Mouse (Mus musculus) heart, postnatal 0 days (tissue): Measurements from ENCODE around the gene Hoxa13. TPM values are rescaled to one million over a fixed set of nuclear protein-coding genes. Genes with fewer than 3 reads are reported as not detected.
A peak's percentile ranks its signal among the peaks of the same experiment; 100 is the strongest.

Experiments
- ATAC-seq: fragments of 200-750 bp; cut with Nextera tagmentation; 2 replicates; pipeline ENCODE4 v1.8.0; 2017; ENCODE audit warnings: low read depth, moderate number of reproducible peaks, moderate library complexity; ENCODE audit not compliant: insufficient read depth
- DNase-seq: peaks from one replicate; pipeline ENCODE4 v3.0.0-alpha.2; 2016; ENCODE audit warnings: low spot score
- H3K27ac ChIP-seq: fragments of 300-500 bp; sonication (generic); 2 replicates; pipeline ENCODE4 v1.5.1; 2014; ENCODE audit warnings: low read depth, mild to moderate bottlenecking
- H3K27me3 ChIP-seq: fragments of 300-500 bp; sonication (generic); 2 replicates; pipeline ENCODE4 v1.6.1; 2014; ENCODE audit warnings: low read length, mixed read lengths; ENCODE audit not compliant: control insufficient read depth, insufficient read depth
- H3K36me3 ChIP-seq: fragments of 300-500 bp; sonication (generic); replicated peaks from 2 replicates; pipeline ENCODE4 v1.6.1; 2014; ENCODE audit warnings: low read length, mixed read lengths; ENCODE audit not compliant: control insufficient read depth, insufficient read depth
- H3K4me1 ChIP-seq: fragments of 300-500 bp; sonication (generic); 2 replicates; pipeline ENCODE4 v1.6.1; 2014; ENCODE audit warnings: antibody characterized with exemption; ENCODE audit not compliant: control insufficient read depth, insufficient read depth
- H3K4me2 ChIP-seq: fragments of 300-500 bp; sonication (generic); 2 replicates; pipeline ENCODE4 v1.6.1; 2014; ENCODE audit warnings: low read depth, mild to moderate bottlenecking, low read length, moderate library complexity
- H3K4me3 ChIP-seq: fragments of 300-500 bp; sonication (generic); 2 replicates; pipeline ENCODE4 v1.5.1; 2014; ENCODE audit warnings: low read depth, low read length
- H3K9ac ChIP-seq: fragments of 300-500 bp; sonication (generic); replicated peaks from 2 replicates; pipeline ENCODE4 v1.6.1; 2014; ENCODE audit warnings: low read depth, low read length, mixed read lengths
- H3K9me3 ChIP-seq: fragments of 300-500 bp; sonication (generic); replicated peaks from 2 replicates; pipeline ENCODE4 v1.6.1; 2016; ENCODE audit warnings: low read length; ENCODE audit not compliant: control insufficient read depth
- CTCF ChIP-seq: IDR thresholded peaks from 2 replicates; pipeline ENCODE4 v1.5.1; 2016; ENCODE audit warnings: antibody characterized with exemption, control low read depth, low read depth
- EP300 ChIP-seq: IDR thresholded peaks from 2 replicates; pipeline ENCODE4 v1.6.1; 2016; ENCODE audit warnings: antibody characterized with exemption, low read depth
- WGBS: fragments of 180-500 bp; shearing (Covaris S2); extraction: QIAGEN DNeasy Blood & Tissue Kit; methylation state at CpG from one replicate; pipeline ENCODE4 v1.1.7; 2014; 5-methylcytosine and 5-hydroxymethylcytosine counted together
- microRNA counts: library from miRNA; unstranded; fragments of <30 nt; microRNA quantifications from one replicate; lab custom pipeline; 2015
- microRNA-seq: library from miRNA; unstranded; fragments of <30 nt; microRNA quantifications from one replicate; pipeline ENCODE4, GENCODE M21; 2016
- polyA plus RNA-seq: library from polyadenylated mRNA; unstranded; fragments of >200 nt; fragmentation: Nextera tagmentation; extraction: Ambion mirVana; gene quantifications from 2 replicates; pipeline ENCODE4 v1.2.1, GENCODE M21; 2015
- total RNA-seq: library from RNA; depleted of rRNA; stranded (reverse); fragments of >200 nt; gene quantifications from 2 replicates; pipeline ENCODE4 v1.2.3, GENCODE M21; 2014; ENCODE audit warnings: low replicate concordance; rRNA removed

Hoxa13 gene
- total and polyA plus RNA-seq, 2 experiments from 2014 or later, result not detected

GRCm38 (mm10) chr6:52208072-52208867, 52.4 kb downstream of the Hoxa13 start, which contains the start of gene Hoxa6:
Hoxa6 (minus strand) TSS chr6:52208722.
- H3K4me3 ChIP-seq, result peak within 1 kb of the TSS; percentile 33
- no peak within 1 kb of the TSS for H3K9ac ChIP-seq
- peak within 1 kb of the TSS; percentile 49 for H3K4me2 ChIP-seq
- 3% methylated on average over 47 of the region's 47 CpGs for WGBS
- no peaks in the 10 kb centered on the region for H3K9me3 ChIP-seq
- TF ChIP-seq EP300 (no peak), CTCF (no peak)
- H3K36me3 ChIP-seq, result no peaks in the 10 kb centered on the region
- ATAC-seq, result no peak
- DNase-seq, result no peak
- no peak within 1 kb of the TSS for H3K27ac ChIP-seq
- H3K4me1 ChIP-seq, result no peaks in the 10 kb centered on the region
- peaks cover 99% of the 10 kb centered on the region for H3K27me3 ChIP-seq

MicroRNAs encoded within 50 kb of the gene (microRNA counts, 519-probe panel; counts per million panel counts)
- microRNA mmu-miR-196b (lab: Ali Mortazavi, UCI), result 2,717 counts per million, percentile 30 among the panel's probes with 10 or more counts

Small RNA genes lying within 50 kb of the gene (microRNA-seq; reads per million reads assigned to microRNA genes)
- 102 reads per million, percentile 57 among the genes with 10 or more reads in this experiment for gene Mir196b

Other genes starting within 250 kb of the Hoxa13 start
- gene Skap2, start 248.3 kb downstream of the Hoxa13 start, total RNA-seq, result 2.7 and 13.9 TPM in 2 replicates
- 9.2 and 10.7 TPM in 2 replicates for gene Skap2, start 248.3 kb downstream of the Hoxa13 start, polyA plus RNA-seq
- 0.23 TPM in 1 of 2 replicates, not detected in the other for gene Hoxa1, start 102.6 kb downstream of the Hoxa13 start, total RNA-seq
- 0.08 and 0.15 TPM in 2 replicates for gene Hoxa1, start 102.6 kb downstream of the Hoxa13 start, polyA plus RNA-seq
- gene Hoxa2, start 96.0 kb downstream of the Hoxa13 start, total RNA-seq, result not detected in 2 replicates
- 0.42 and 0.69 TPM in 2 replicates for gene Hoxa2, start 96.0 kb downstream of the Hoxa13 start, polyA plus RNA-seq
- 0.08 and 0.84 TPM in 2 replicates for gene 5730596B20Rik, start 83.4 kb downstream of the Hoxa13 start, total RNA-seq
- gene 5730596B20Rik, start 83.4 kb downstream of the Hoxa13 start, polyA plus RNA-seq, result 0.03 and 0.12 TPM in 2 replicates
- gene Hoxa4, start 69.1 kb downstream of the Hoxa13 start, total RNA-seq, result 0.38 TPM in 1 of 2 replicates, not detected in the other
- 0.08 and 0.18 TPM in 2 replicates for gene Hoxa4, start 69.1 kb downstream of the Hoxa13 start, polyA plus RNA-seq
- 3.5 TPM in 1 of 2 replicates, not detected in the other for gene Hoxa5, start 56.3 kb downstream of the Hoxa13 start, total RNA-seq
- 0.36 and 0.65 TPM in 2 replicates for gene Hoxa5, start 56.3 kb downstream of the Hoxa13 start, polyA plus RNA-seq
- not detected in 2 replicates for gene Hoxa6, start 52.2 kb downstream of the Hoxa13 start, total RNA-seq
- gene Hoxa6, start 52.2 kb downstream of the Hoxa13 start, polyA plus RNA-seq, result not detected in 2 replicates
- gene Hoxa3, start 47.5 kb downstream of the Hoxa13 start, total RNA-seq, result 2.3 TPM in 1 of 2 replicates, not detected in the other
- gene Hoxa3, start 47.5 kb downstream of the Hoxa13 start, polyA plus RNA-seq, result 0.36 and 0.37 TPM in 2 replicates
- gene Gm28308, start 47.5 kb downstream of the Hoxa13 start, total RNA-seq, result not detected in 2 replicates
- not detected in 2 replicates for gene Gm28308, start 47.5 kb downstream of the Hoxa13 start, polyA plus RNA-seq
- not detected in 2 replicates for gene Hoxa7, start 39.0 kb downstream of the Hoxa13 start, total RNA-seq
- 0.07 and 0.38 TPM in 2 replicates for gene Hoxa7, start 39.0 kb downstream of the Hoxa13 start, polyA plus RNA-seq
- gene Hoxa9, start 29.8 kb downstream of the Hoxa13 start, total RNA-seq, result 0.19 TPM in 1 of 2 replicates, not detected in the other
- not detected in 2 replicates for gene Hoxa9, start 29.8 kb downstream of the Hoxa13 start, polyA plus RNA-seq
- gene Hoxa10, start 20.0 kb downstream of the Hoxa13 start, total RNA-seq, result 5.0 TPM in 1 of 2 replicates, not detected in the other
- not detected in 2 replicates for gene Hoxa10, start 20.0 kb downstream of the Hoxa13 start, polyA plus RNA-seq
- 0.11 TPM in 1 of 2 replicates, not detected in the other for gene Hoxa11, start 15.1 kb downstream of the Hoxa13 start, total RNA-seq
- not detected in 2 replicates for gene Hoxa11, start 15.1 kb downstream of the Hoxa13 start, polyA plus RNA-seq
- gene Evx1, start 52.6 kb upstream of the Hoxa13 start, total RNA-seq, result 0.15 TPM in 1 of 2 replicates, not detected in the other
- gene Evx1, start 52.6 kb upstream of the Hoxa13 start, polyA plus RNA-seq, result not detected in 2 replicates